Mouse (Mus musculus): ENCODE data around the gene Cnr2. TPM values are rescaled to one million over a fixed set of nuclear protein-coding genes. Genes with fewer than 3 reads are reported as not detected.

Gene Cnr2
- total RNA-seq, 2 experiments from 2014 or later: 0.21 TPM; not detected in 1

DNA sequence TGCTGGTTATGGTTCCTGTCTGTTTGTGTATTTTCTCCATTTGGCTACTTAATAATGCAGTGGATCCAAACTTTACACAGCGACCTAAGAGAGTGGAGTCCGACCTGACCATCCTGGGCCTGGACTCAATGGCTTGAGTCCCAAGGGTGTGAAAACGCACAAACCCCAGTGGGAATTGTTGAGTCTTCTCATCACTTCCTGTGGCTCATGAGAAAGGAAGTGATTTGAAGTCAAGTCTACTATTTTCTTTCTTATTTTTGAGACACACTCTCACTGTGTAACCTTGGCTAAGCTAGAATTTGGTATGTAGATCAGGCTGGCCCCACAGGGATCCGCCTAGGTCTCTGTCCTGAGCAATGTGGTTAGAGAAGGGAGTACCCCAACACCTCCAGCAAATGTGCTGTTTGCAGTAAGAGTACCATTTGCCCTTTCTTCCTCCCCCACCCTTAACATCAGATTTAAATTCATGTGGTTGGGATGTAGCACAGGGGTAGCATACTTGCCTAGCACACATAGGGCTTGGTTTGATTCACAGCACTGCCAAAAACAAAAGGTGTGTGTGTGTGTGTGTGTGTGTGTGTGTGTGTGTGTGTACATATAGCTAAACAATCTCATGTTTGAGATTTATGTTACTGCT, 7.5 kb downstream of the Cnr2 start:
- DNase-seq (ENCODE audit: extremely low spot score in 1 of 2, low spot score in 1 of 2): no peak

GRCm38 (mm10) chr4:135904810-135905209, 9.6 kb downstream of the Cnr2 start:
- DNase-seq (ENCODE audit: extremely low spot score in 1 of 2, low spot score in 1 of 2): no peak

DNA sequence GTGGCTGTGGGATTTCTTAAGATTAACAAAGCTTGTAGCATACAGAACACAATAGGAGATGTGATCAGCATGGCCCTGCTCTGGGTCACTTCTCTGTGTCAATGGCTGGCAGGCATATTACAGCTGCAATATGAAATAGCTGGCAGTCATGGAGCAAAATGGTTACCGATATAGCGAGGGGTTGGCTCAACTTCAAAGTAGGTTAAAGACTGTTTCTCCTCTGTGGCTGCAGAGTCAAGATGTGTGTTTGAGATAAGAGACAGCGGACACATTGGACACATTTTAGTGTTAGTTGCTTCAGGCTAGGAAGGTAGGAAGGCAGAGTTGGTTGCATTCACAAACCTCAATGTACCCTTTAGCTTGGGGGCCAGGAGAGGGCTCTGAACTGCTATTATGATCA, 11.4 kb downstream of the Cnr2 start:
- DNase-seq (ENCODE audit: extremely low spot score in 1 of 2, low spot score in 1 of 2): no peak

- DNase-seq (ENCODE audit: extremely low spot score in 1 of 2, low spot score in 1 of 2): no peak
Measured at GRCm38 (mm10) chr4:135909326-135910066, 14.3 kb downstream of the Cnr2 start.

DNA sequence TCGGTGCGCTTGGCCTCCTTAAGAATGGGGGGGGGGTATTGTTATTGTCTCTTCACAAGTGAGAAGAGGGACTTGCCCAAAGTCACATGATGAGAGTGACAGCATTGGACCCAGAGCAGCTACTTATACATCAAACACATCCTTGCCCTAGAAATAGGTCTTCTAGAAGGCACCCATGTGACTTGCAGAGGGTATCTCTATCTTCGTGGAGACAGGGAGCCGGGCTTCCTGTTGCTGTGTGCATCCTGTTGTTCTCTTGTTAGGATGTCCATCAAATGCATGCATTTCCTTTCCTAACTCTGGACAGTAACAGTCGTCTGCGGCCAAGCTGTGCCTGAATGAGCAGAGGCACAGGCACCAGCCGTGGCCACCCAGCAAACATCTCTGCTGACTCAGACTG, 16.3 kb downstream of the Cnr2 start:
- no peak for DNase-seq (ENCODE audit: extremely low spot score in 1 of 2, low spot score in 1 of 2)

- DNase-seq (ENCODE audit: extremely low spot score in 1 of 2, low spot score in 1 of 2): no peak
Measured at GRCm38 (mm10) chr4:135912164-135912563, 17.0 kb downstream of the Cnr2 start.

DNA sequence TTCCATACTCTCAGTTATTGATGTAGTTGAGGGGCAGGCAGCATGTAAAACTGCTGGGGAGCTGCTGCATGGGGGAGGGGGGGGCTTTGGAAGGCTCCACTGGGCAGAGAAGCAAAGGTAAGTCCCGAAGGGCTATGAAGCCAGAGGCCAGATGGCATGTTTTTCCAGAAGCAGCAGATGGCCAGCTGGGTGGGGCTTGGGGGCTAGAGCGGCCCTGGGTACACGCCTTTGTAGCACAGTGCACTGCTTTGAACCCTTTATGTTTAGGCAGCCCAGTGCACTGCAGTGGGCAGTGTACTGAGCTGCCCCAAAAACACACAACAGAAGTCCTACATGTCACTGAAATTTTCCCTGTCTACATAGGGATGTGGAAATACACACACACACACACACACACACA, 17.6 kb downstream of the Cnr2 start:
- no peak for DNase-seq (ENCODE audit: extremely low spot score in 1 of 2, low spot score in 1 of 2)

DNA sequence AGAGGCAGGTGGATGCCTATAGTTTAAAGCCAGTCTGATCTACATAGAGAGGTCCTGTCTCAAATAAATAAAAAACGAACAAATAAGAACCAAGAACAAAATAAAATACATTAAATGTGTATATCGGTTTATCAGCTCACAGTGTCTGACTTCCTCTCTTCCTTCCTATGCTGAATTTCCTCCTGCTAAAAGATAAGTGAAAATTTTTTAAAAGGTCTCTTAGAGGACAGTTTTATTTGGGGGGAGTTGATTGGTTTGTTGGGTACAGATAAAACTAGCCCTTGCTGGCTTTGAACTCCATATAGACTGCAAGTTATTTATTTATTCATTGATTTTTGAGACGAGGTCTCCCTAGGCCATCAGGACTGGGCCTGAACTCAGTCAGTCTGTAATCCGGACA, 18.2 kb downstream of the Cnr2 start:
- DNase-seq (ENCODE audit: extremely low spot score in 1 of 2, low spot score in 1 of 2): no peak

- DNase-seq (ENCODE audit: extremely low spot score in 1 of 2, low spot score in 1 of 2): no peak
Measured at GRCm38 (mm10) chr4:135918635-135919279, 23.6 kb downstream of the Cnr2 start.

- DNase-seq (ENCODE audit: extremely low spot score in 1 of 2, low spot score in 1 of 2): no peak
Measured at GRCm38 (mm10) chr4:135919280-135919639, 24.1 kb downstream of the Cnr2 start.

DNA sequence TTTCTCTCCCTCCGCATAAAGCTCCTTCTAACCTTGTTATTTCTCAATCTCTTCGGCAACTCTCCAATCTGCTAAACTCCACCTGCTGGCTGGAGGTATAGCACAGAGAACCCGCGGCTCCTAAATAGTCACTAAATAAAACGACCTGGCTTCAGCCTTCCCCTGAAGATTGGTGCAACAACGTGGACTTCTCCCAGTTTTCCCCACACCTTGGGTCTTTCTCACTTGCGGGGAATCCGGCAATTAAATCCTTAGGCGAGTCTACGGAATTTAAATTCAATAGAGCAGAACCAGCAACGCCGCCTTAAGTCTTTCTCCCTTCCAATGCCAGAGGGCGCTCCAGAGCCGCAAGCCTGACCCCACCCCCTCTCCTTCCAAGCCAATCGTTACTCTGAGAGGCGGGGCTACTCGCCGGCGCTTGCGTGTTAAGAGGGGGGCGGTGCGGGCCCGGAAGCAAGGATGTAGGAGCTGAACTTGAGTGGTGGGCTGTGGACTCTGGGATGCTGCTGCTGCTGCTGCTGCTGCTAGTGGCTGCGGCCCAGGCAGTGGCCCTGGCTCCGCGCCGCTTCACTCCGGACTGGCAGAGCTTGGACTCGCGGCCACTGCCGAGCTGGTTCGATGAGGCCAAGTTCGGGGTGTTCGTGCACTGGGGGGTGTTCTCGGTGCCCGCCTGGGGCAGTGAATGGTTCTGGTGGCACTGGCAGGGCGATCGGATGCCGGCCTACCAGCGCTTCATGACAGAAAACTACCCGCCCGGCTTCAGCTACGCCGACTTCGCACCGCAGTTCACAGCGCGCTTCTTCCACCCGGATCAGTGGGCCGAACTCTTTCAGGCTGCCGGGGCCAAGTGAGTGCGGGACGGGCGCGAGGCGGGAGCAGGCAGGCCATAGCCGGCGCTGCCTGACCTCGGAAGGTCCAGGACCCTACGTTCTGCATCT, 25.4 kb downstream of the Cnr2 start, which contains the start of gene Fuca1:
Gene Fuca1, plus strand, starts transcription at position 432 of the 938 bp plus-strand sequence.
- peak; percentile 83 to 93 for DNase-seq (ENCODE audit: extremely low spot score in 1 of 2, low spot score in 1 of 2)

GRCm38 (mm10) chr4:135921257-135922120, 26.3 kb downstream of the Cnr2 start:
- DNase-seq (ENCODE audit: extremely low spot score in 1 of 2, low spot score in 1 of 2): no peak

DNA sequence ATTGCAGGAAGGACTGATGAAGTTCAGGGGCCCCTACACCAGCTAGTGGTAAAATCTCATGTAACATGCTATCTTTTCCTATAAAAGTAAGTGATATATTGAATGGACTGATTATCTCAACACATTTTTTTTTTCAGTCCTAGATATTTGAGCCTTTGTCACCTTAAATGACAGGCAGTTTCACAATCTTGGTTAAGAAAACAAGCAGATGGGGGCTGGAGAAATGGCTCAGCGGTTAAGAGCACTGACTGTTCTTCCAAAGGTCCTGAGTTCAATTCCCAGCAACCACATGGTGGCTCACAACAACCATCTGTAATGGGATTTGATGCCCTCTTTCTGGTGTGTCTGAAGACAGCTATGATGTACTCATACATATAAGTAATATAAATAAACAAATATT, 27.0 kb downstream of the Cnr2 start:
- DNase-seq (ENCODE audit: extremely low spot score in 1 of 2, low spot score in 1 of 2): no peak

DNA sequence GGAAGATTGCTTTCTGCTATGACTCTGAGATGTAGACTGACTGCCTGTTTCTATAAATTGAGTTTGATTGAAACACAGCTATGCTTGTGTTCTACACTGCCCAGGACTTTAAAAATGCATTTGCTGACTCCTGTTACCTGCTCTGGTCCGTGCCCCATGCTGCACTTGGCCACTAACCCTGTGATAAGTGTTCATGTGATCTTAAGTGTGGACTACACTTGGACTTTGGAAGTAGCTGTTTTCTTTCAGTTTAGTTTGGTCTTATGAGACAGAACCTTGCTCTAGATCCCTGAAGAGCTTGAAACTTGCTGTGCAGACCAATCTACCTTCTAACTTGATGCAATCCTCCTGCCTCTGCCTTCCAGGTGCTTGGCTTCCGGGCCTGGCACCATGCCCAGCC, 29.2 kb downstream of the Cnr2 start:
- DNase-seq (ENCODE audit: extremely low spot score in 1 of 2, low spot score in 1 of 2): no peak

DNA sequence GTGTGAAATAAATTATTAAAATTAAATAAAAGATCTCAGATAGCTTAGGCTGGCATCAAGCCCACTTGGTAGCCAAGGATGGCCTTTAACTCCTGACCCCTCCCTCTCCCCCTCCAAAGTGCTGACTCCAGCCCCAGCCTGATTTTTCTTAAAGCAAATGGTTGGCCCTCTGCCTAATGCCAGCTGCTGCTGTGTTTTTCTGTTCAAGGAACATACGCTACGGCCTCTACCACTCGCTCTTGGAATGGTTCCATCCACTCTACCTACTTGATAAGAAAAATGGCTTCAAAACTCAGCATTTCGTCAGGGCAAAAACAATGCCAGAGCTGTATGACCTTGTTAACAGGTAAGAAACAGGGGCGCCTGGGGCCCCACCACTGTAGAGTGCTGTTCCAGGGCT, 30.1 kb downstream of the Cnr2 start:
- DNase-seq (ENCODE audit: extremely low spot score in 1 of 2, low spot score in 1 of 2): no peak

DNA sequence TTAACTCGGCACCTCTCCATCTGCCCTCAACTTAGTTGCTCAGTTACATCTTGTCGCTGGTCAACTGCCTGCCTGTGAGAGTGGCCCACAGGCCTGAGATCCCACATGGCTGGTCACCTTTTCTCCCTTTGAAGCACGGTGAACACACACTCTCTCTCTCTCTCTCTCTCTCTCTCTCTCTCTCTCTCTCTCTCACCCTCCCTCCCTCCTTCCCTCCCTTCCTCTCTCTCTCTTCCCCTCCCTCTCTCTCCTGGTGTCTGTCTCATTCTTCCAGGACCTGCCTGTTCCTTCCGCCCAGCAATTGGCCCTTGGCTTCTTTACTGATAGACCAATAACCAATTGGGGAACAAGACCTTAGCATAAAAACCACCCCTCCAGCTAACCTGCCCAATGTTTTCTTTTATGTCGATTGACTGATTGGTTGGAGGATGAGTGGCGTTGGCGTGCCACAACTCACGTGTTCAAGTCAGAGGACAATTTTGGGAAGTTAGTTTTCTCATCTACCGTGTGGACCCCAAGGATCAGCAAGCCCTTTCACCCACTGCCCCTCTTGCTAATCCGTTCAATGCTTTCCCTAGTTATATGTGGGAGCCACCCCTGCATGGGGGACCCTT, 31.1 kb downstream of the Cnr2 start:
- DNase-seq (ENCODE audit: extremely low spot score in 1 of 2, low spot score in 1 of 2): no peak

DNA sequence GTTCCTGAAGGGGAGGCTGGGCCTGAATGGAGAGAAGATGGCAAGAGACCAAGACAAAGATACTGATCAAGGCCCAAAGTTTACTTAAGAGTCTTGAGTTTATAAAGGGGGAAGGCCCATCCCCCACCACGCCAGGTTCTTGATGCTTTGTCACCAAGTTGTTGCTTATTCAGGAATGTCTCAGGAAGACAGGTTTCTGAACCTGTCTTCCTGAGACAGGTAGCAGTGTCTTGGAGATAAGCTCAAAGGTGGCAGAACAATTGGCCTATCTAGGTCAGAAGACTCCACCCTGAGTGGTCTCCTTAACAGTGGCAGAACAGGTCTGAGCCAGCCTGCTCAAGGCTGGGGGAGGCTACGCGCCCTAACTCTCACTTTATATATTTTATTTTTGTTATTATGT, 31.7 kb downstream of the Cnr2 start:
- no peak for DNase-seq (ENCODE audit: extremely low spot score in 1 of 2, low spot score in 1 of 2)

DNA sequence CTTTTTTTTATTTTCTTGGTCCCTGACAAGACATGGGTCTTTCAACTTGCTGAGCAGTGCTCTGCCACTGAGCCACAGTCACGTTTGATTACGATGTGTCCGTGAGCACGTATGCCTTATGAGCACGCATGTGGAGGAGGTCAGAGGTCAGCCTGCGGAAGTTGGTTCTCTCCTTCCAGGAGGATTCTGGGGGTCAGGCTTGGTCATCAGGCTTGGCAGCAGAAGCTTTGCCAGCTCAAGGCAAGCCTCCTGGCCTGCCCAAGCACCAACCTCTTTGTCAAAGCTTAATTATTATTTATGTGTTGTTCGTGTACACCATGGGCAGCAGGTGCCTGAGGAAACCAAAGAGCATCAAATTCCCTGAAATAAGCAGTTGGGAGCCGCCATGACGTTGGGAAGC, 33.2 kb downstream of the Cnr2 start:
- no peak for DNase-seq (ENCODE audit: extremely low spot score in 1 of 2, low spot score in 1 of 2)

DNA sequence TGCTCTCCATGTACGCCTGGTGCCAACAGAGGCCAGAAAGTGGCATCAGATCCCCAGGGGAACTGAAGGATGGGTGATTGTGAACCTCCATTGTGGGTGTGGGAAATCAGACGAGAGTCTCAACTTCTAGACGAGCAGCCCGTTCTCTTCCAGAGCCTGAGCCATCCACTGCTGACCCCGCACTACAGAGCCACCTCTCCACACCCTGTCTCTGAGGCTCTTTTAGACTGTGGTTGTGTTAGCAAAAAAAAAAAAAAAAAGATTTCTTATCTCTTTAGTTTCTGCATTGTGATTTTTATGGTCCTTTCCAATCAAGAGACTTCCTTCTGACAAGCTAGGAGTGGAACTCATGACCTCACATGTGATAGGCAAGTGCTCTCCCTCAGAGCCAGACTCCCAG, 34.2 kb downstream of the Cnr2 start:
- no peak for DNase-seq (ENCODE audit: extremely low spot score in 1 of 2, low spot score in 1 of 2)
